Mouse (Mus musculus) lung, adult 2 months (tissue): ENCODE data around the gene Gm21258. TPM values are rescaled to one million over a fixed set of nuclear protein-coding genes. Genes with fewer than 3 reads are reported as not detected.
"Not testable (repeated sequence)": the region's sequence is repeated elsewhere in the genome, so short reads cannot be mapped to it uniquely, and the experiment has no call there.

Experiments used
- DNase-seq: peaks from one replicate; pipeline ENCODE4 v3.0.0; 2022
- H3K4me1 ChIP-seq: fragments of 200-500 bp; 2 replicates; pipeline ENCODE4 v1.6.1; 2011; ENCODE audit warnings: low read length; ENCODE audit not compliant: control insufficient read depth, insufficient read depth
- H3K4me3 ChIP-seq: fragments of 200-500 bp; replicated peaks from 2 replicates; pipeline ENCODE3; 2011; ENCODE audit warnings: low read depth, mild to moderate bottlenecking, control low read depth, low read length; ENCODE audit errors: extremely low read depth
- WGBS: fragments of 180-500 bp; shearing (Covaris S2); methylation state at CpG from one replicate; pipeline ENCODE4 v1.1.7; 2018; 5-methylcytosine and 5-hydroxymethylcytosine counted together
- polyA plus RNA-seq: library from polyadenylated mRNA; depleted of rRNA; stranded (reverse); fragments of >200 nt; gene quantifications from 2 replicates; pipeline ENCODE4 v1.2.3, GENCODE M21; 2012; rRNA removed

Gm21258 gene
- not detected in 2 replicates for polyA plus RNA-seq

DNA sequence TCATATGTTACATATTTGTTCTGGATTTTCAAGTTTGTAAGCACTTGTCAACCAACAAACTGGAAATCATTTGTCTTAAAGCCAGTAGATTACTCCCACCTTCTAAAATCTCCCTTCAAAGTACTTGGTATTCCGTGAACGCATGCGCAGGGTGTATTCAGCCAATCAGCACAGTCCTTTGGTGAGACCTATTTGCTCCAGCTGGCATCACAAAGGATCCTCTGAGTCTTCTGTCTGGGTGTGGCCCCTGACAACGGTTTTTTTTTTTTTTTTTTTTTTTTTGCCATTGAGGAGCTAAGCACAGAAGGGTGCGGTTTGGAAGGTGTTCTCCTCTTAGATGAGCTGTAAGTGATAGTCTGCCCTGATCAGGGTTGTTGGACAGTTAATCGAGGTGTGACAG lies at the start of gene Gm21258:
TSS of gene Gm21258 (plus strand) at position 301 of the 400 bp plus-strand sequence.
- H3K4me1 ChIP-seq, DNase-seq, H3K4me3 ChIP-seq: not testable (repeated sequence)
- no CpG with 5 or more reads among the region's 6 CpGs for WGBS
